Mouse (Mus musculus) stomach, postnatal 0 days (tissue): ENCODE measurements around the gene C1ra.

Source experiments
- CTCF ChIP-seq: IDR thresholded peaks from 2 replicates; pipeline ENCODE4 v1.5.1; 2016; ENCODE audit warnings: antibody characterized with exemption, low read depth, mild to moderate bottlenecking, moderate library complexity
- EP300 ChIP-seq: optimal IDR thresholded peaks from 2 replicates; pipeline ENCODE3; 2016; ENCODE audit warnings: antibody characterized with exemption

GRCm38 (mm10) chr6:124472801-124473200 lies 39.4 kb upstream of the C1ra start:
- TF ChIP-seq CTCF (peak; percentile 73), EP300 (no peak)
